Mouse (Mus musculus) limb, embryonic 14.5 days (tissue): ENCODE measurements at regions not wholly inside any gene's neighbourhood (a gene's known extent, or its start where the extent isn't known, plus 50 kb on each side); places are given as distances from the start of the nearest gene placed in this dataset.

ENCODE experiments used
- ATAC-seq: fragments of 200-750 bp; cut with Nextera tagmentation; 2 replicates; pipeline ENCODE4 v1.8.0; 2017; ENCODE audit warnings: low read depth, moderate number of reproducible peaks, moderate TSS enrichment; ENCODE audit not compliant: low FRiP score
- DNase-seq: peaks from one replicate; pipeline ENCODE4 v3.0.0-alpha.2; 2015; ENCODE audit warnings: low spot score
- H3K27ac ChIP-seq: fragments of 300-500 bp; sonication (generic); replicated peaks from 2 replicates; pipeline ENCODE4 v1.5.1; 2014; ENCODE audit warnings: low read depth, mild to moderate bottlenecking, low read length, moderate library complexity, mixed read lengths
- H3K27me3 ChIP-seq: fragments of 300-500 bp; sonication (generic); 2 replicates; pipeline ENCODE4 v1.6.1; 2014; ENCODE audit warnings: low read length, mixed read lengths; ENCODE audit not compliant: control insufficient read depth, insufficient read depth
- H3K36me3 ChIP-seq: fragments of 300-500 bp; sonication (generic); 2 replicates; pipeline ENCODE4 v1.6.1; 2014; ENCODE audit warnings: mild to moderate bottlenecking, low read length, moderate library complexity, mixed read lengths; ENCODE audit not compliant: control insufficient read depth, insufficient read depth
- H3K4me1 ChIP-seq: fragments of 300-500 bp; sonication (generic); 2 replicates; pipeline ENCODE4 v1.6.1; 2014; ENCODE audit warnings: antibody characterized with exemption, low read length, mixed read lengths; ENCODE audit not compliant: control insufficient read depth, insufficient read depth
- H3K4me2 ChIP-seq: fragments of 300-500 bp; sonication (generic); replicated peaks from 2 replicates; pipeline ENCODE4 v1.6.1; 2014; ENCODE audit warnings: low read depth, mild to moderate bottlenecking, low read length, moderate library complexity; ENCODE audit not compliant: severe bottlenecking
- H3K4me3 ChIP-seq: fragments of 300-500 bp; sonication (generic); replicated peaks from 2 replicates; pipeline ENCODE4 v1.5.1; 2014; ENCODE audit warnings: low read length
- H3K9ac ChIP-seq: fragments of 300-500 bp; sonication (generic); 2 replicates; pipeline ENCODE4 v1.6.1; 2014; ENCODE audit warnings: mild to moderate bottlenecking, low read depth, low read length, moderate library complexity; ENCODE audit not compliant: severe bottlenecking
- H3K9me3 ChIP-seq: fragments of 300-500 bp; sonication (generic); 2 replicates; pipeline ENCODE4 v1.6.1; 2016; ENCODE audit warnings: low read length; ENCODE audit not compliant: control insufficient read depth
- POLR2A ChIP-seq: fragments of 200-500 bp; IDR thresholded peaks from 2 replicates; pipeline ENCODE4 v1.8.0; 2012; ENCODE audit warnings: inconsistent platforms, mild to moderate bottlenecking, moderate library complexity, borderline replicate concordance; ENCODE audit not compliant: insufficient read depth, insufficient read length; ENCODE audit errors: extremely low read depth
- WGBS: fragments of 180-500 bp; shearing (Covaris S2); extraction: QIAGEN DNeasy Blood & Tissue Kit; methylation state at CpG from one replicate; pipeline ENCODE4 v1.1.7; 2014; 5-methylcytosine and 5-hydroxymethylcytosine counted together

GRCm38 (mm10) chr7:111136066-111136639, 53.3 kb upstream of the Eif4g2 start:
- WGBS = 71% methylated on average over 6 of the region's 6 CpGs
- H3K36me3 ChIP-seq = no peaks in the 10 kb centered on the region
- H3K27me3 ChIP-seq = no peaks in the 10 kb centered on the region
- DNase-seq (no peak), ATAC-seq (no peak)
- no peaks in the 10 kb centered on the region for H3K9me3 ChIP-seq
- no peak overlapping the region for H3K4me2 ChIP-seq
- no peak overlapping the region for H3K27ac ChIP-seq
- H3K4me1 ChIP-seq = no peaks in the 10 kb centered on the region
- TF ChIP-seq POLR2A = no peak
- H3K9ac ChIP-seq = no peak overlapping the region
- H3K4me3 ChIP-seq = no peak overlapping the region

GRCm38 (mm10) chr7:111134496-111134895, 51.7 kb upstream of the Eif4g2 start:
- no peaks in the 10 kb centered on the region for H3K27me3 ChIP-seq
- H3K4me1 ChIP-seq = no peaks in the 10 kb centered on the region
- H3K9me3 ChIP-seq = no peaks in the 10 kb centered on the region
- DNase-seq = no peak
- H3K27ac ChIP-seq = no peak overlapping the region
- no peak for TF ChIP-seq POLR2A
- ATAC-seq = no peak
- 75% methylated on average over 2 of the region's 2 CpGs for WGBS
- H3K4me2 ChIP-seq = no peak overlapping the region
- no peak overlapping the region for H3K4me3 ChIP-seq
- no peak overlapping the region for H3K9ac ChIP-seq
- no peaks in the 10 kb centered on the region for H3K36me3 ChIP-seq
